Mouse (Mus musculus): Measurements from ENCODE around the gene Apobec1. TPM values are rescaled to one million over a fixed set of nuclear protein-coding genes. Genes with fewer than 3 reads are reported as not detected.

The Apobec1 gene
- polyA plus RNA-seq, 1 experiment from 2014 or later = 1.7 TPM

Other genes with a start within 250 kb of the Apobec1 start
- 46.2 and 49.7 TPM in 2 replicates for gene Rimklb, start 103.7 kb downstream of the Apobec1 start, polyA plus RNA-seq (2016; fragmentation: Nextera tagmentation; extraction: Ambion mirVana)
- gene Mfap5, start 96.6 kb downstream of the Apobec1 start, polyA plus RNA-seq (2016; fragmentation: Nextera tagmentation; extraction: Ambion mirVana) = 3.0 and 3.1 TPM in 2 replicates
- not detected in 2 replicates for gene Aicda, start 48.6 kb downstream of the Apobec1 start, polyA plus RNA-seq (2016; fragmentation: Nextera tagmentation; extraction: Ambion mirVana)
- 0.14 TPM in 1 of 2 replicates, not detected in the other for gene Gdf3, start 7.6 kb upstream of the Apobec1 start, polyA plus RNA-seq (2016; fragmentation: Nextera tagmentation; extraction: Ambion mirVana)
- 0.34 TPM in 1 of 2 replicates, not detected in the other for gene Dppa3, start 24.0 kb upstream of the Apobec1 start, polyA plus RNA-seq (2016; fragmentation: Nextera tagmentation; extraction: Ambion mirVana)
- gene Nanog, start 105.0 kb upstream of the Apobec1 start, polyA plus RNA-seq (2016; fragmentation: Nextera tagmentation; extraction: Ambion mirVana) = 0.33 and 0.59 TPM in 2 replicates
- gene Slc2a3, start 199.2 kb upstream of the Apobec1 start, polyA plus RNA-seq (2016; fragmentation: Nextera tagmentation; extraction: Ambion mirVana) = 31.5 and 32.7 TPM in 2 replicates
- gene Foxj2, start 217.5 kb upstream of the Apobec1 start, polyA plus RNA-seq (2016; fragmentation: Nextera tagmentation; extraction: Ambion mirVana) = 6.7 TPM in 2 replicates